ENCODE assay signal across 22 mouse cellular contexts in the genomic region with DNA sequence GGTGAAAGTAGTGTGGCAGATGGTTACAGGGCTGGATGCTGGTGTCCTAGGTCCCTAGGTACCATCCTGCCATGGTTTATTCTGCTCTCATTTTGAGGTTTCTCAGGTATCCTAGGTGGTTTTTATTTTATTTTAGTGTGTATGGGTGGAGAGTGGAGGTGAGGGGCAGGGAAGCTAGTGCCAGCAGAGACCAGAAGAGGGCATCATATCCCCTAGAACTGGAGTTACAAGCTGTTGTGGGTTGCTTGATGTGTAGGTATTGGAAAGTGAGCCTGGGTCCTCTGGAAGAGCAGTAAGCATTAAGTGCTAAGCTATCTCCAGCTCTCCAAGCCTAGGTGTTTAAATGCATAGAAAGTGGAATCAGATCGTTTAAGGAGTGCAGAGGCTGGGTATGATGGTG. TPM values are rescaled to one million over a fixed set of nuclear protein-coding genes. Genes with fewer than 3 reads are reported as not detected.
DNase-seq lines count a peak whose midpoint lies in the region; ATAC-seq and TF ChIP-seq lines count a peak whose summit lies in the region.
"Had no signal": no experiment of that assay in that cellular context is flagged by ENCODE, and none has a peak within 500 bp of the region (broad histone marks: within the 10 kb centered on the region; RNA-seq: fewer than 3 reads in every experiment).

No protein-coding gene starts in this region.

- H3K4me2 ChIP-seq in intestine, postnatal 0 days (replicated peaks; ENCODE audit: low read depth) = no peak overlapping the region
- no peak overlapping the region for H3K4me2 ChIP-seq in intestine, embryonic 15.5 days (replicated peaks)
- H3K4me2 ChIP-seq: heart, embryonic 13.5 days; liver, embryonic 13.5 days had no signal

- POLR2A ChIA-PET in Patski (lab: Charles Lee) = no interaction called here

- no peaks in the 10 kb centered on the region for H3K9me3 ChIP-seq in intestine, postnatal 0 days (ENCODE audit: control insufficient read depth)
- H3K9me3 ChIP-seq in intestine, embryonic 15.5 days = no peaks in the 10 kb centered on the region
- H3K9me3 ChIP-seq: heart, embryonic 13.5 days; liver, embryonic 13.5 days; midbrain, embryonic 10.5 days had no signal

- 36% methylated on average over 1 of the region's 1 CpGs for WGBS in intestine, postnatal 0 days
- WGBS in intestine, embryonic 15.5 days = 30% methylated on average over 1 of the region's 1 CpGs

- in situ Hi-C loops in Patski (cut with MboI; ENCODE audit: low pct_unique_long_range_greater_than_20kb) = no loop called here

- H3K4me3 ChIP-seq in intestine, postnatal 0 days (ENCODE audit: low read depth, low read length) = no peak overlapping the region
- no peak overlapping the region for H3K4me3 ChIP-seq in intestine, embryonic 15.5 days (replicated peaks)
- H3K4me3 ChIP-seq: heart, embryonic 13.5 days; liver, embryonic 13.5 days; midbrain, embryonic 10.5 days had no signal

- ATAC-seq in intestine, postnatal 0 days = no peak
- ATAC-seq in intestine, embryonic 15.5 days = no peak
- no peak for ATAC-seq in Patski
- ATAC-seq: forebrain, postnatal 0 days; inflammation-experienced regulatory T-cells, adult 6 months had no signal

- no peak overlapping the region for H3K27ac ChIP-seq in intestine, postnatal 0 days (ENCODE audit: low read depth, low read length)
- H3K27ac ChIP-seq in intestine, embryonic 15.5 days = no peak overlapping the region
- H3K27ac ChIP-seq: heart, embryonic 13.5 days; liver, embryonic 13.5 days; midbrain, embryonic 10.5 days had no signal

- CTCF ChIA-PET in Patski (lab: Charles Lee) = interaction anchor here (1.3 to 6.8 kb wide), 3 partner anchors 19 to 72 kb away, joined by 4 to 85 read pairs (median 5); a partner anchor contains a TSS

- no peaks in the 10 kb centered on the region for H3K27me3 ChIP-seq in intestine, postnatal 0 days (replicated peaks; ENCODE audit: control insufficient read depth, insufficient read depth, low read length)
- no peaks in the 10 kb centered on the region for H3K27me3 ChIP-seq in intestine, embryonic 15.5 days (replicated peaks)
- peaks cover 7% of the 10 kb centered on the region for H3K27me3 ChIP-seq in Patski

- peaks cover 10% of the 10 kb centered on the region for H3K4me1 ChIP-seq in intestine, postnatal 0 days (replicated peaks; ENCODE audit: control insufficient read depth, insufficient read depth, low read length)
- peaks cover 9% of the 10 kb centered on the region; the same call in 1 of the 2 replicates for H3K4me1 ChIP-seq in intestine, embryonic 15.5 days (replicated peaks)

- DNase-seq in retina, postnatal 1 day = peak; percentile 4
- DNase-seq in retina, embryonic 14.5 days (ENCODE audit: low spot score) = no peak
- DNase-seq in Patski (ENCODE audit: low read depth, low spot score) = no peak
- DNase-seq in left cerebral cortex, adult 8-10 months (ENCODE audit: low spot score in 2 of 2) = no peak
- DNase-seq in cerebellum, postnatal 10 days = no peak
- DNase-seq: adrenal gland, postnatal 25 days; cerebellum, adult 11-12 months; cerebellum, postnatal 25 days; embryo, embryonic 11 days; forebrain, postnatal 0 days; heart, postnatal 36 days; kidney, postnatal 4 days; layer of hippocampus, adult 9-11 months; liver, embryonic 13.5 days; lung, postnatal 36 days; right cerebral cortex, postnatal 4 days; thymus, postnatal 25 days had no signal

- TF ChIP-seq CTCF in intestine, postnatal 0 days (IDR thresholded peaks at IDR 0.05; ENCODE audit: low read depth) = peak; percentile 68
- peak; percentile 60 for TF ChIP-seq CTCF in Patski (IDR thresholded peaks at IDR 0.05)

- no peaks in the 10 kb centered on the region for H3K36me3 ChIP-seq in intestine, postnatal 0 days (ENCODE audit: control insufficient read depth, insufficient read depth)
- H3K36me3 ChIP-seq in intestine, embryonic 15.5 days = no peaks in the 10 kb centered on the region
- H3K36me3 ChIP-seq: heart, embryonic 13.5 days; liver, embryonic 13.5 days; midbrain, embryonic 10.5 days had no signal

- H3K9ac ChIP-seq in intestine, postnatal 0 days (ENCODE audit: low read depth, low read length) = no peak overlapping the region
- no peak overlapping the region for H3K9ac ChIP-seq in intestine, embryonic 15.5 days
- H3K9ac ChIP-seq: forebrain, postnatal 0 days; heart, embryonic 13.5 days; liver, embryonic 13.5 days had no signal

RNA-seq across cellular contexts. Expression of a gene that starts 4.3 kb away (rescaled TPM):
- polyA plus RNA-seq in intestine, postnatal 0 days (2015; fragmentation: Nextera tagmentation; extraction: Ambion mirVana) = 18.3 and 18.7 TPM in 2 replicates
- 20.4 and 21.8 TPM in 2 replicates for polyA plus RNA-seq in intestine, embryonic 15.5 days (2015; fragmentation: Nextera tagmentation; extraction: Ambion mirVana)
- 0.13 TPM for polyA plus RNA-seq in Patski (2021)
- 1 to 10 TPM; 4.8 to 5.4 (median 5.1) TPM for total RNA-seq in left cerebral cortex, adult 8-10 months (2022)
- polyA plus RNA-seq: inflammation-experienced regulatory T-cells, adult 6 months had no signal

RNA-seq across cellular contexts. Expression of a gene that starts 12.3 kb away (rescaled TPM):
- 1,243 and 1,341 TPM in 2 replicates for polyA plus RNA-seq in intestine, postnatal 0 days (2015; fragmentation: Nextera tagmentation; extraction: Ambion mirVana)
- polyA plus RNA-seq in intestine, embryonic 15.5 days (2015; fragmentation: Nextera tagmentation; extraction: Ambion mirVana) = 977 and 1,030 TPM in 2 replicates
- not detected for polyA plus RNA-seq in Patski (2021)
- total RNA-seq in left cerebral cortex, adult 8-10 months (2022) = not detected
- total RNA-seq: forebrain, postnatal 0 days; heart, postnatal 36 days had no signal

RNA-seq across cellular contexts. Expression of a gene that starts 16.7 kb away (rescaled TPM):
- polyA plus RNA-seq in intestine, postnatal 0 days (2015; fragmentation: Nextera tagmentation; extraction: Ambion mirVana) = 0.42 and 0.43 TPM in 2 replicates
- polyA plus RNA-seq in intestine, embryonic 15.5 days (2015; fragmentation: Nextera tagmentation; extraction: Ambion mirVana) = 2.5 and 3.1 TPM in 2 replicates
- 2.4 TPM for polyA plus RNA-seq in Patski (2021)
- 1 to 10 TPM; 5.1 to 9.6 (median 6.1) TPM for total RNA-seq in left cerebral cortex, adult 8-10 months (2022)
- polyA plus RNA-seq: inflammation-experienced regulatory T-cells, adult 6 months had no signal

RNA-seq across cellular contexts. Expression of a gene that starts 28.7 kb away (rescaled TPM):
- polyA plus RNA-seq in intestine, postnatal 0 days (2015; fragmentation: Nextera tagmentation; extraction: Ambion mirVana) = 23.2 and 24.1 TPM in 2 replicates
- polyA plus RNA-seq in intestine, embryonic 15.5 days (2015; fragmentation: Nextera tagmentation; extraction: Ambion mirVana) = 23.2 and 26.3 TPM in 2 replicates
- polyA plus RNA-seq in Patski (2021) = 174 TPM
- 100 to 1,000 TPM; 108 to 126 (median 118) TPM for total RNA-seq in left cerebral cortex, adult 8-10 months (2022)

RNA-seq across cellular contexts. Expression of a gene that starts 30.0 kb away (rescaled TPM):
- polyA plus RNA-seq in intestine, postnatal 0 days (2015; fragmentation: Nextera tagmentation; extraction: Ambion mirVana) = 56.8 and 57.7 TPM in 2 replicates
- 102 and 105 TPM in 2 replicates for polyA plus RNA-seq in intestine, embryonic 15.5 days (2015; fragmentation: Nextera tagmentation; extraction: Ambion mirVana)
- polyA plus RNA-seq in Patski (2021) = 76.4 TPM
- 100 to 1,000 TPM in 1 of 4 experiments, 10 to 100 TPM in 3; 78.7 to 101 (median 87.1) TPM for total RNA-seq in left cerebral cortex, adult 8-10 months (2022)

Comparison
In these comparisons a context has a peak if more than half of its experiments do, and no peak if none do; other contexts are left out.
1. RNA of a gene that starts 4.3 kb away (polyA plus RNA-seq): 20.4 to 21.8 TPM in intestine, embryonic 15.5 days and 18.3 to 18.7 TPM in intestine, postnatal 0 days; 0.13 TPM in Patski (single experiment); every median in the first group is over 10 times any median in the second.
2. RNA of a gene that starts 12.3 kb away (polyA plus RNA-seq): 1,243 to 1,341 TPM in intestine, postnatal 0 days and 977 to 1,030 TPM in intestine, embryonic 15.5 days; not detected in Patski (single experiment); every median in the first group is over 100 times any median in the second.